Mouse (Mus musculus) spleen, adult 2 months (tissue): ENCODE results near the gene Garnl3.

Experiments
- CTCF ChIP-seq: fragments of 200-500 bp; IDR thresholded peaks from 2 replicates; pipeline ENCODE4 v1.5.1; 2011; ENCODE audit warnings: mild to moderate bottlenecking, inconsistent platforms; ENCODE audit not compliant: insufficient read depth, insufficient read length, insufficient replicate concordance; ENCODE audit errors: extremely low read depth
- POLR2A ChIP-seq: fragments of 200-500 bp; IDR thresholded peaks from 2 replicates; pipeline ENCODE4 v1.6.1; 2011; ENCODE audit warnings: low read depth, low read length, inconsistent platforms

GRCm38 (mm10) chr2:33162126-33162525, 30.7 kb upstream of the Garnl3 start:
- TF ChIP-seq CTCF (no peak), POLR2A (no peak)
